Mouse (Mus musculus) MEL (cell line): Measurements from ENCODE around the gene Siglecg.

Experiments
- CHD2 ChIP-seq: IDR thresholded peaks from 2 replicates; pipeline ENCODE4 v1.6.1; 2011; ENCODE audit warnings: low read length, improper control_type of control experiment
- CTCF ChIP-seq, 3 experiments: IDR thresholded peaks in 2 of 3; conservative IDR thresholded peaks in 1 of 3; 2 replicates each; pipeline ENCODE4 v1.5.1; 2011 to 2012; ENCODE audit warnings: low read length in 3 of 3, low read depth in 2 of 3, mild to moderate bottlenecking in 2 of 3, improper control_type of control experiment in 1 of 3, inconsistent platforms in 1 of 3, mixed read lengths in 1 of 3, moderate library complexity in 1 of 3; ENCODE audit not compliant: control insufficient read depth in 1 of 3, insufficient read depth in 1 of 3, poor library complexity in 1 of 3, severe bottlenecking in 1 of 3
- POLR2A ChIP-seq, 2 experiments: IDR thresholded peaks; 2 replicates each; pipeline ENCODE4 v1.6.1; 2011 to 2012; ENCODE audit warnings: low read length in 2 of 2, mild to moderate bottlenecking in 2 of 2, control low read depth in 1 of 2, improper control_type of control experiment in 1 of 2, low read depth in 1 of 2, moderate library complexity in 1 of 2; ENCODE audit not compliant: control insufficient read depth in 1 of 2, insufficient read depth in 1 of 2, poor library complexity in 1 of 2
- SIN3A ChIP-seq: IDR thresholded peaks from 2 replicates; pipeline ENCODE4 v1.6.1; 2012; ENCODE audit warnings: low read length, improper control_type of control experiment, inconsistent platforms
- SMC3 ChIP-seq: IDR thresholded peaks from 2 replicates; pipeline ENCODE4 v1.6.1; 2011; ENCODE audit warnings: low read depth, low read length, improper control_type of control experiment
- TBP ChIP-seq: IDR thresholded peaks from 2 replicates; pipeline ENCODE4 v1.8.0; 2011; ENCODE audit warnings: low read depth, low read length, improper control_type of control experiment
- ZC3H11A ChIP-seq: IDR thresholded peaks from 2 replicates; pipeline ENCODE4 v1.6.1; 2012; ENCODE audit warnings: low read depth, mild to moderate bottlenecking, inconsistent platforms, low read length, improper control_type of control experiment
- ZNF384 ChIP-seq: IDR thresholded peaks from 2 replicates; pipeline ENCODE4 v1.6.1; 2012; ENCODE audit warnings: low read depth, mild to moderate bottlenecking, inconsistent platforms, low read length, improper control_type of control experiment

DNA sequence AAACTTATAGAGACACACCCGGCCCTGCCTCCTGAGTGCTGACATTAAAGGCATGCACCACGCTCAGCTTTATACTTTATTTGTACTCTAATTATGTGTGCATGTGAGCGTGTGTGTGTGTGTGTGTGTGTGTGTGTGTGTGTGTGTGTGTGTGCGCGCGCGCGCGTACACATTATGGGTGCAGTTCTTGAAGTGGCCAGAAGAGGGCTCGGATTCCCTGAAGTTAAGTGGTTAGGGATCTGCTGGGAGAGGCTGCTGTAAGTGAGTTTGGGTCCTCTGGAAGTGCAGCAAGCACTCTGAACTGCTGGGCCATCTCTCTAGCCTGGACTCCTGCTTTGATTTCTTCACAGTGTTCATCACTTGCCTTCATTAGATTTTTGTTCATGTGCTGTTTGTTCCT, 9.3 kb downstream of the Siglecg start:
- TF ChIP-seq ZNF384 (no peak), POLR2A (IDR thresholded peaks at IDR 0.05; ENCODE audit: control insufficient read depth in 1 of 2, insufficient read depth in 1 of 2, low read depth in 1 of 2, low read length in 2 of 2, poor library complexity in 1 of 2) (no peak), ZC3H11A (no peak), SMC3 (no peak), CTCF (IDR thresholded peaks at IDR 0.05 in 2 of 3, conservative IDR thresholded peaks at IDR 0.05 in 1 of 3; ENCODE audit: control insufficient read depth in 1 of 3, insufficient read depth in 1 of 3, low read depth in 2 of 3, low read length in 3 of 3, poor library complexity in 1 of 3, severe bottlenecking in 1 of 3) (no peak), SIN3A (no peak), CHD2 (no peak), TBP (no peak)
